Mouse (Mus musculus) limb, embryonic 14.5 days (tissue): ENCODE results near the gene Actc1. TPM values are rescaled to one million over a fixed set of nuclear protein-coding genes. Genes with fewer than 3 reads are reported as not detected.
A peak's percentile ranks its signal among the peaks of the same experiment; 100 is the strongest.

Source experiments
- ATAC-seq: fragments of 200-750 bp; cut with Nextera tagmentation; 2 replicates; pipeline ENCODE4 v1.8.0; 2017; ENCODE audit warnings: low read depth, moderate number of reproducible peaks, moderate TSS enrichment; ENCODE audit not compliant: low FRiP score
- DNase-seq: peaks from one replicate; pipeline ENCODE4 v3.0.0-alpha.2; 2015; ENCODE audit warnings: low spot score
- H3K27ac ChIP-seq: fragments of 300-500 bp; sonication (generic); replicated peaks from 2 replicates; pipeline ENCODE4 v1.5.1; 2014; ENCODE audit warnings: low read depth, mild to moderate bottlenecking, low read length, moderate library complexity, mixed read lengths
- H3K27me3 ChIP-seq: fragments of 300-500 bp; sonication (generic); 2 replicates; pipeline ENCODE4 v1.6.1; 2014; ENCODE audit warnings: low read length, mixed read lengths; ENCODE audit not compliant: control insufficient read depth, insufficient read depth
- H3K36me3 ChIP-seq: fragments of 300-500 bp; sonication (generic); 2 replicates; pipeline ENCODE4 v1.6.1; 2014; ENCODE audit warnings: mild to moderate bottlenecking, low read length, moderate library complexity, mixed read lengths; ENCODE audit not compliant: control insufficient read depth, insufficient read depth
- H3K4me1 ChIP-seq: fragments of 300-500 bp; sonication (generic); 2 replicates; pipeline ENCODE4 v1.6.1; 2014; ENCODE audit warnings: antibody characterized with exemption, low read length, mixed read lengths; ENCODE audit not compliant: control insufficient read depth, insufficient read depth
- H3K4me2 ChIP-seq: fragments of 300-500 bp; sonication (generic); replicated peaks from 2 replicates; pipeline ENCODE4 v1.6.1; 2014; ENCODE audit warnings: low read depth, mild to moderate bottlenecking, low read length, moderate library complexity; ENCODE audit not compliant: severe bottlenecking
- H3K4me3 ChIP-seq: fragments of 300-500 bp; sonication (generic); replicated peaks from 2 replicates; pipeline ENCODE4 v1.5.1; 2014; ENCODE audit warnings: low read length
- H3K9ac ChIP-seq: fragments of 300-500 bp; sonication (generic); 2 replicates; pipeline ENCODE4 v1.6.1; 2014; ENCODE audit warnings: mild to moderate bottlenecking, low read depth, low read length, moderate library complexity; ENCODE audit not compliant: severe bottlenecking
- H3K9me3 ChIP-seq: fragments of 300-500 bp; sonication (generic); 2 replicates; pipeline ENCODE4 v1.6.1; 2016; ENCODE audit warnings: low read length; ENCODE audit not compliant: control insufficient read depth
- POLR2A ChIP-seq: fragments of 200-500 bp; IDR thresholded peaks from 2 replicates; pipeline ENCODE4 v1.8.0; 2012; ENCODE audit warnings: inconsistent platforms, mild to moderate bottlenecking, moderate library complexity, borderline replicate concordance; ENCODE audit not compliant: insufficient read depth, insufficient read length; ENCODE audit errors: extremely low read depth
- WGBS: fragments of 180-500 bp; shearing (Covaris S2); extraction: QIAGEN DNeasy Blood & Tissue Kit; methylation state at CpG from one replicate; pipeline ENCODE4 v1.1.7; 2014; 5-methylcytosine and 5-hydroxymethylcytosine counted together
- polyA plus RNA-seq, 2 experiments: library from polyadenylated mRNA; depleted of rRNA in 1 of 2; stranded (reverse) in 1 of 2; unstranded in 1 of 2; fragments of >200 nt; fragmentation: Nextera tagmentation in 1 of 2; extraction: Ambion mirVana in 1 of 2; gene quantifications; 2 replicates each; pipeline versions ENCODE4 v1.2.1 to v1.2.3; 2012 to 2014

Actc1 gene
- polyA plus RNA-seq, 2 experiments: 1,255 to 1,344 TPM

DNA sequence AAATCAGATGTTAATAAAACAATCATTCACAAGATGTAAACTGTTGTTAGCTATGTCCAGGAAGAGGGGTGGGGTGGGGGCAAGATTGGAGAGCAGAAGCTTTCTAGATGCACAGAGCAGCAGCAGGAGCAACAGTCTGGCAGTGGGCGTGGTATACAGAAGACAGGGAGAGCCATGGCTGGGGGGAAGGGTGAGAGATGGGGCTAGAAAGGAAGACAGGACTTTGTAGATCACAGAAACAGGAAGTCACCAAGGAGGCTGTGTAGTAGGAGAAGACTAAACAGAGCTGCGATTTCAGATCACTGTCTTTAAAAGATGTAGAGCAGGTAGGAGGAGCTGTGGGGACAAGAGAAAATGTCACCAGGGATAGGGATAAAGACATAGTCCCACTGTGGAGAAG, 21.1 kb downstream of the Actc1 start:
- ATAC-seq: no peak
- H3K4me1 ChIP-seq: no peaks in the 10 kb centered on the region
- H3K27ac ChIP-seq: no peak overlapping the region
- no peaks in the 10 kb centered on the region for H3K27me3 ChIP-seq
- WGBS: 37% methylated on average over 2 of the region's 2 CpGs
- no peak overlapping the region for H3K9ac ChIP-seq
- TF ChIP-seq POLR2A: no peak
- no peak for DNase-seq
- no peak overlapping the region for H3K4me3 ChIP-seq
- H3K9me3 ChIP-seq: no peaks in the 10 kb centered on the region
- H3K4me2 ChIP-seq: no peak overlapping the region
- no peaks in the 10 kb centered on the region for H3K36me3 ChIP-seq

- Histone ChIP-seq H3K4me2 (no peak overlapping the region), H3K9ac (no peak overlapping the region), H3K27me3 (no peaks in the 10 kb centered on the region), H3K4me3 (no peak overlapping the region), H3K9me3 (no peaks in the 10 kb centered on the region), H3K4me1 (no peaks in the 10 kb centered on the region), H3K27ac (no peak overlapping the region), H3K36me3 (no peaks in the 10 kb centered on the region)
- DNase-seq (no peak), ATAC-seq (no peak)
- no peak for TF ChIP-seq POLR2A
- WGBS: 88% methylated on average over 6 of the region's 6 CpGs
Measured at GRCm38 (mm10) chr2:114023383-114023782, 30.0 kb downstream of the Actc1 start.

GRCm38 (mm10) chr2:114020210-114020563, 33.2 kb downstream of the Actc1 start:
- H3K27me3 ChIP-seq: peaks cover 17% of the 10 kb centered on the region
- H3K4me1 ChIP-seq: no peaks in the 10 kb centered on the region
- ATAC-seq (no peak), DNase-seq (no peak)
- no peak overlapping the region for H3K9ac ChIP-seq
- no peak overlapping the region for H3K27ac ChIP-seq
- no peak for TF ChIP-seq POLR2A
- H3K36me3 ChIP-seq: no peaks in the 10 kb centered on the region
- H3K4me3 ChIP-seq: no peak overlapping the region
- H3K9me3 ChIP-seq: no peaks in the 10 kb centered on the region
- no peak overlapping the region for H3K4me2 ChIP-seq

DNA sequence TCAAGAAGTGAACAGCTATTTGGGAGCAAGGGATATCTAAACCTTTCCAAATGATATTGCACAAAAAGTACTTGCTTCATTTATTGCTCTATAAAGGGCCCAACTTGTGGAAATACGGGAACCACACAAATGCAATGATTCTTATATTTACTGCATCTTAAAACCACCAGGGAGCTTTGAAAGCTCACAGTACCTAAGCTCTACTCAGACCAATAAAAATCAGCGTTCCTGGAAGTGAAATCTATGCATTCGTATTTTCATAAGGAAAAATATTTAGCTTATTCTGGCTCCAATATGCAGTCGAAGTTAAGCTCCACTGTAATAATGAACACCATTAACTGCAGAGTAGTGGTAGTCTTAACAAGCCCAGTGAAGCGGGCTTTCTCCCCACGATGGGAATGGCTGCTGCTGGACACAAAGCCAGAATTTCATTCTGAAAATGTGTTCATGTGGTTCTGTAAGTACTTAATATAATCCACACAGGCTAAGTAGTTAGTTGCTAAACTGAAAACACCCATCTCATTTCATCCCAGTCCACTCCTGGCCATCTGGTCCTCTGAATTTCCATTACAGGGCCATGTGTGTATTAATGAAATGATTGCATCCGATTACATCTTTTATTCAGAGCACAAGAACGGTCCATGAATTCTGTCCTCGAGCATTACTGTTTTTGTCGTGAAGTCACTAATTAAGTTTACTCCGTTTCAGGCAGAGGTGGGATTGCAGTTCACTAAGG, 33.7 kb downstream of the Actc1 start:
- H3K4me3 ChIP-seq: no peak overlapping the region
- H3K9ac ChIP-seq: no peak overlapping the region
- peaks cover 23% of the 10 kb centered on the region for H3K27me3 ChIP-seq
- peak; percentile 33 for DNase-seq
- H3K4me1 ChIP-seq: no peaks in the 10 kb centered on the region
- WGBS: 36% methylated on average over 11 of the region's 11 CpGs
- TF ChIP-seq POLR2A: no peak
- no peaks in the 10 kb centered on the region for H3K9me3 ChIP-seq
- H3K27ac ChIP-seq: no peak overlapping the region
- H3K36me3 ChIP-seq: no peaks in the 10 kb centered on the region
- peak; percentile 73; the same call in 1 of the 2 replicates for ATAC-seq
- no peak overlapping the region for H3K4me2 ChIP-seq

- 25% methylated on average over 10 of the region's 10 CpGs for WGBS
- no peak for DNase-seq
- no peak overlapping the region for H3K9ac ChIP-seq
Measured at GRCm38 (mm10) chr2:114018136-114018535, 35.2 kb downstream of the Actc1 start.

More at GRCm38 (mm10) chr2:114018136-114018535, 35.2 kb downstream of the Actc1 start:
- Histone ChIP-seq H3K4me2 (no peak overlapping the region), H3K36me3 (no peaks in the 10 kb centered on the region), H3K4me3 (no peak overlapping the region), H3K4me1 (peaks cover 9% of the 10 kb centered on the region; the same call in 1 of the 2 replicates), H3K27me3 (peaks cover 38% of the 10 kb centered on the region), H3K27ac (no peak overlapping the region), H3K9me3 (no peaks in the 10 kb centered on the region)
- no peak for ATAC-seq
- no peak for TF ChIP-seq POLR2A
